Mouse (Mus musculus) C2C12 (cell line): Measurements from ENCODE around the gene Txk.

Experiments
- CTCF ChIP-seq: IDR thresholded peaks from one replicate; pipeline ENCODE4 v1.5.1; 2011; ENCODE audit not compliant: control insufficient read depth, insufficient read depth, insufficient read length
- MYOD1 ChIP-seq: IDR thresholded peaks from one replicate; pipeline ENCODE4 v1.6.1; 2011; ENCODE audit warnings: low read depth; ENCODE audit not compliant: control insufficient read depth, insufficient read length
- MYOG ChIP-seq: IDR thresholded peaks from one replicate; pipeline ENCODE4 v1.6.1; 2011; ENCODE audit not compliant: control insufficient read depth, insufficient read length; ENCODE audit errors: extremely low read depth
- USF1 ChIP-seq: IDR thresholded peaks from one replicate; pipeline ENCODE4 v1.6.1; 2011; ENCODE audit warnings: low read depth, mild to moderate bottlenecking, control low read depth, moderate library complexity

GRCm38 (mm10) chr5:72690516-72690915 lies 62.1 kb downstream of the Txk start:
- TF ChIP-seq CTCF: no peak
- TF ChIP-seq USF1: no peak
- TF ChIP-seq MYOG: no peak
- TF ChIP-seq MYOD1: no peak
